ENCODE assay signal across 10 mouse cellular contexts in the genomic region with DNA sequence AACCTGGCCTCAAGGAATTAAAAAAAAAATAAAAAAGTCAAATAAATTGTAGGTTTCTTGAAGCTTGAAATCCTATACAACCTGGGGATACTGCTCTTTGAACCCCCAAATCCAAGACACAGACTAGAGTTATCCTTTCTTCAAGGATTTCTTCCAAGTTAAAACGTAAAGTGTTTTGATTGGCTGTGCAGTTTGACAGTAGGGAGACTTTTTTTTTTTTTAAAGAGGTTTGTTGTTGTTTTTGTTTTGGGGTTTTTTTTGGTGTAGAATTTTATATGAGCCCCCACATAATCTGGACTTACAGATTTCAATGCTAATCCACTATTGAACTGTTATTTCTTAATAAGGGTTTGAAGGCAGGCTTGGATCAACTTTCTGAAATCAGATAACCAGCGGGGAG. TPM values are rescaled to one million over a fixed set of nuclear protein-coding genes. Genes with fewer than 3 reads are reported as not detected.
DNase-seq lines count a peak whose midpoint lies in the region; ATAC-seq lines count a peak whose summit lies in the region.
"Had no signal": no experiment of that assay in that cellular context is flagged by ENCODE, and none has a peak within 500 bp of the region (broad histone marks: within the 10 kb centered on the region; RNA-seq: fewer than 3 reads in every experiment).

No protein-coding gene starts in this region.

- ATAC-seq in neural tube, embryonic 11.5 days (ENCODE audit: insufficient read depth, low FRiP score, low TSS enrichment): no peak
- ATAC-seq in forebrain, embryonic 14.5 days: no peak
- ATAC-seq in liver, embryonic 12.5 days: no peak
- ATAC-seq in neural tube, embryonic 15.5 days (ENCODE audit: low FRiP score): no peak

- H3K4me3 ChIP-seq in neural tube, embryonic 11.5 days (ENCODE audit: low read depth, low read length): peak overlapping the region; percentile 38; the same call in 1 of the 2 replicates
- H3K4me3 ChIP-seq in forebrain, embryonic 14.5 days (ENCODE audit: low read depth, low read length): peak overlapping the region; percentile 35
- H3K4me3 ChIP-seq in liver, embryonic 12.5 days: peak overlapping the region; percentile 62
- H3K4me3 ChIP-seq in neural tube, embryonic 15.5 days (replicated peaks): peak overlapping the region; percentile 43

- no peak overlapping the region for H3K9ac ChIP-seq in neural tube, embryonic 11.5 days (ENCODE audit: low read length)
- peak overlapping the region; percentile 63; the same call in 1 of the 2 replicates for H3K9ac ChIP-seq in forebrain, embryonic 14.5 days (ENCODE audit: low read length)
- H3K9ac ChIP-seq in liver, embryonic 12.5 days: peak overlapping the region; percentile 70
- H3K9ac ChIP-seq in neural tube, embryonic 15.5 days (replicated peaks): peak overlapping the region; percentile 49; the same call in 1 of the 2 replicates

- DNase-seq in neural tube, embryonic 11.5 days (ENCODE audit: low spot score): no peak
- no peak for DNase-seq in neural tube, embryonic 10.5 days (ENCODE audit: extremely low spot score, low spot score)
- DNase-seq in forebrain, embryonic 14.5 days (ENCODE audit: low spot score): no peak
- no peak for DNase-seq in ovary, postnatal 14 days (ENCODE audit: low spot score)
- no peak for DNase-seq in right cerebral cortex, postnatal 4 days
- DNase-seq in thymus, postnatal 10 days (ENCODE audit: low spot score in 2 of 2): no peak
- DNase-seq: kidney, postnatal 4 days; lung, postnatal 4 days had no signal

- no peaks in the 10 kb centered on the region for H3K27me3 ChIP-seq in neural tube, embryonic 11.5 days (ENCODE audit: control insufficient read depth, insufficient read depth, low read length)
- no peaks in the 10 kb centered on the region for H3K27me3 ChIP-seq in forebrain, embryonic 14.5 days (replicated peaks; ENCODE audit: control insufficient read depth, insufficient read depth, low read length)
- H3K27me3 ChIP-seq in liver, embryonic 12.5 days (replicated peaks): 0 out of 2 replicates have a peak, but pooled peaks cover 3% of the 10 kb centered on the region
- no peaks in the 10 kb centered on the region for H3K27me3 ChIP-seq in neural tube, embryonic 15.5 days (replicated peaks)

- H3K36me3 ChIP-seq in neural tube, embryonic 11.5 days (ENCODE audit: control insufficient read depth, insufficient read depth, low read length): no peaks in the 10 kb centered on the region
- no peaks in the 10 kb centered on the region for H3K36me3 ChIP-seq in forebrain, embryonic 14.5 days (ENCODE audit: control insufficient read depth, insufficient read depth, low read length)
- H3K36me3 ChIP-seq in liver, embryonic 12.5 days: no peaks in the 10 kb centered on the region
- no peaks in the 10 kb centered on the region for H3K36me3 ChIP-seq in neural tube, embryonic 15.5 days

- H3K9me3 ChIP-seq in neural tube, embryonic 11.5 days (ENCODE audit: control insufficient read depth, low read length): no peaks in the 10 kb centered on the region
- H3K9me3 ChIP-seq in forebrain, embryonic 14.5 days (replicated peaks; ENCODE audit: control insufficient read depth, low read length): no peaks in the 10 kb centered on the region
- H3K9me3 ChIP-seq in liver, embryonic 12.5 days (replicated peaks): no peaks in the 10 kb centered on the region
- no peaks in the 10 kb centered on the region for H3K9me3 ChIP-seq in neural tube, embryonic 15.5 days (replicated peaks)

- H3K4me2 ChIP-seq in neural tube, embryonic 11.5 days (ENCODE audit: low read depth): peak overlapping the region; percentile 41
- peak overlapping the region; percentile 42 for H3K4me2 ChIP-seq in forebrain, embryonic 14.5 days (ENCODE audit: low read length)
- peak overlapping the region; percentile 65 for H3K4me2 ChIP-seq in liver, embryonic 12.5 days
- H3K4me2 ChIP-seq in neural tube, embryonic 15.5 days: peak overlapping the region; percentile 58

- WGBS in neural tube, embryonic 11.5 days: 65% methylated on average over 2 of the region's 2 CpGs
- WGBS in forebrain, embryonic 14.5 days: 65% methylated on average over 2 of the region's 2 CpGs
- 45% methylated on average over 2 of the region's 2 CpGs for WGBS in liver, embryonic 12.5 days (ENCODE audit: insufficient replicate concordance)
- WGBS in neural tube, embryonic 15.5 days: 68% methylated on average over 2 of the region's 2 CpGs

- H3K4me1 ChIP-seq in neural tube, embryonic 11.5 days (ENCODE audit: control insufficient read depth, insufficient read depth, low read length): no peaks in the 10 kb centered on the region
- H3K4me1 ChIP-seq in forebrain, embryonic 14.5 days (ENCODE audit: control insufficient read depth, insufficient read depth, low read length): 0 out of 2 replicates have a peak, but pooled peaks cover 2% of the 10 kb centered on the region
- peaks cover 19% of the 10 kb centered on the region for H3K4me1 ChIP-seq in liver, embryonic 12.5 days
- no peaks in the 10 kb centered on the region for H3K4me1 ChIP-seq in neural tube, embryonic 15.5 days

- no peak overlapping the region for H3K27ac ChIP-seq in neural tube, embryonic 11.5 days (ENCODE audit: low read depth, low read length)
- peak overlapping the region; percentile 93; the same call in 1 of the 2 replicates for H3K27ac ChIP-seq in forebrain, embryonic 14.5 days (ENCODE audit: low read depth, low read length)
- peak overlapping the region; percentile 96 for H3K27ac ChIP-seq in liver, embryonic 12.5 days
- peak overlapping the region; percentile 87 for H3K27ac ChIP-seq in neural tube, embryonic 15.5 days (replicated peaks)

RNA-seq across cellular contexts. Expression of a gene that starts 21.6 kb away (rescaled TPM):
- polyA plus RNA-seq in neural tube, embryonic 11.5 days (2014; fragmentation: Nextera tagmentation; extraction: Ambion mirVana): 9.6 and 10.9 TPM in 2 replicates
- polyA plus RNA-seq in forebrain, embryonic 14.5 days (2014; fragmentation: Nextera tagmentation; extraction: Ambion mirVana): 11.3 and 14.7 TPM in 2 replicates
- 9.9 and 11.4 TPM in 2 replicates for polyA plus RNA-seq in liver, embryonic 12.5 days (2016; fragmentation: Nextera tagmentation; extraction: Ambion mirVana)
- 19.3 and 21.9 TPM in 2 replicates for polyA plus RNA-seq in neural tube, embryonic 15.5 days (2015; fragmentation: Nextera tagmentation; extraction: Ambion mirVana)

RNA-seq across cellular contexts. Expression of a gene that starts 44.3 kb away (rescaled TPM):
- polyA plus RNA-seq in neural tube, embryonic 11.5 days (2014; fragmentation: Nextera tagmentation; extraction: Ambion mirVana): 19.2 and 21.2 TPM in 2 replicates
- 8.1 and 8.6 TPM in 2 replicates for polyA plus RNA-seq in forebrain, embryonic 14.5 days (2014; fragmentation: Nextera tagmentation; extraction: Ambion mirVana)
- 23.1 and 23.3 TPM in 2 replicates for polyA plus RNA-seq in liver, embryonic 12.5 days (2016; fragmentation: Nextera tagmentation; extraction: Ambion mirVana)
- 4.8 and 9.1 TPM in 2 replicates for polyA plus RNA-seq in neural tube, embryonic 15.5 days (2015; fragmentation: Nextera tagmentation; extraction: Ambion mirVana)
